Mouse (Mus musculus) hindbrain, embryonic 12.5 days (tissue): ENCODE data around the gene Cdhr1. TPM values are rescaled to one million over a fixed set of nuclear protein-coding genes. Genes with fewer than 3 reads are reported as not detected.

Source experiments
- ATAC-seq: fragments of 200-750 bp; cut with Nextera tagmentation; 2 replicates; pipeline ENCODE4 v1.8.0; 2017; ENCODE audit warnings: moderate TSS enrichment; ENCODE audit not compliant: low FRiP score
- H3K27ac ChIP-seq: fragments of 300-500 bp; sonication (generic); 2 replicates; pipeline ENCODE4 v1.5.1; 2016; ENCODE audit warnings: mild to moderate bottlenecking
- H3K27me3 ChIP-seq: fragments of 300-500 bp; sonication (generic); 2 replicates; pipeline ENCODE4 v1.6.1; 2016; ENCODE audit warnings: mild to moderate bottlenecking
- H3K36me3 ChIP-seq: fragments of 300-500 bp; sonication (generic); 2 replicates; pipeline ENCODE4 v1.6.1; 2016; ENCODE audit warnings: mild to moderate bottlenecking
- H3K4me1 ChIP-seq: fragments of 300-500 bp; sonication (generic); 2 replicates; pipeline ENCODE4 v1.6.1; 2016
- H3K4me2 ChIP-seq: fragments of 300-500 bp; sonication (generic); replicated peaks from 2 replicates; pipeline ENCODE4 v1.6.1; 2016; ENCODE audit warnings: mild to moderate bottlenecking
- H3K4me3 ChIP-seq: fragments of 300-500 bp; sonication (generic); 2 replicates; pipeline ENCODE4 v1.5.1; 2016; ENCODE audit warnings: mild to moderate bottlenecking
- H3K9ac ChIP-seq: fragments of 300-500 bp; sonication (generic); 2 replicates; pipeline ENCODE4 v1.6.1; 2016; ENCODE audit warnings: mild to moderate bottlenecking, moderate library complexity
- H3K9me3 ChIP-seq: fragments of 300-500 bp; sonication (generic); replicated peaks from 2 replicates; pipeline ENCODE4 v1.6.1; 2016; ENCODE audit warnings: mild to moderate bottlenecking
- WGBS: fragments of 180-500 bp; shearing (Covaris S2); methylation state at CpG from one replicate; pipeline ENCODE4 v1.1.7; 2016; 5-methylcytosine and 5-hydroxymethylcytosine counted together
- polyA plus RNA-seq: library from polyadenylated mRNA; unstranded; fragments of >200 nt; fragmentation: Nextera tagmentation; extraction: Ambion mirVana; gene quantifications from 2 replicates; pipeline ENCODE4 v1.2.1, GENCODE M21; 2016

Cdhr1 gene
- polyA plus RNA-seq, 1 experiment from 2014 or later = 1.8 TPM

DNA sequence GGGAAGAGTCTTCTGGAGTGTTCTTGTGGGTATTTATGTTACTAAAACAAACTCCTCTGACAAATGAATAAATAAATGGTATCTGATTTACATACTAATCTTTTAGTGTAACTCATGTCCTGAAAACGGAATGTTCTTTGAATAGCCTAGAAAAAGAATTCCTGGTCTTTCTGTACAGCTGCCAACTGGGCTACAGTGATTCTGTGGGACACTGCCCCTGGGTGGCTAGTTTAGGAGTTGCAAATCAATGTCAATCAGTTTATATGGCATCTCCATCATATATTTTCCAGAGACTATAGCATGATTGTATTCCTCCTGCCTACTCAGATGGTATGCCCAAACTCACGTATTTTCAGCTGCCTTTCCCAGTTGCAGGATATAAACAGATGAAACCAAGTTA, 33.3 kb downstream of the Cdhr1 start:
- Histone ChIP-seq H3K4me2 (no peak overlapping the region), H3K4me1 (no peaks in the 10 kb centered on the region), H3K27me3 (no peaks in the 10 kb centered on the region), H3K9ac (no peak overlapping the region), H3K36me3 (no peaks in the 10 kb centered on the region), H3K9me3 (no peaks in the 10 kb centered on the region), H3K27ac (no peak overlapping the region), H3K4me3 (no peak overlapping the region)
- 58% methylated on average over 2 of the region's 2 CpGs for WGBS
- ATAC-seq = no peak

DNA sequence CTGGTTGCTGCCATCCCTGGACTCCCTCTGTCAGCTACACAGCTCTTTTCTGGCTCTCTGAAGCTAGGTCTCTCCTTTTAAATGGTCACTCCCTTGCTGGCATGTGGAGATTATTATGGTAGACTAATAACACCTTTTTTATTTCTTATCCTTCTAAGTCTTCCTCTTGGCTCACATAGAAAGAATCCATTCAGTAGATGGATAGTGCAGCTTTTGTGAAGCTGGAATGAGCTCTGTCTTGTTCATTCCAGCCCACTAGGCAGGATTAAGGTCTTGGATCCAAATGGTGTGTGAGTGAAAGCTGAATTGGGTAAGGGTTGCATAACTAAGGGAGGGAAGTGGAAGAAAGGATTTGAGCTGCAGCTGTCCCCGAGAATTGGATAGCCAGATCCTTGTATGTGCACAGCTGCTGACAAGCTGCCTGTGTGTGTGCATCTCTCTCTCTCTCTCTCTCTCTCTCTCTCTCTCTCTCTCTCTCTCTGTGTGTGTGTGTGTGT, 49.2 kb downstream of the Cdhr1 start, which contains the start of gene Rgr:
Gene Rgr (minus strand): TSS at position 51 of the 497 bp plus-strand sequence.
- ATAC-seq = no peak
- Histone ChIP-seq H3K27ac (no peak within 1 kb of the TSS), H3K4me1 (no peaks in the 10 kb centered on the region), H3K9ac (no peak within 1 kb of the TSS), H3K27me3 (no peaks in the 10 kb centered on the region), H3K36me3 (no peaks in the 10 kb centered on the region), H3K4me3 (no peak within 1 kb of the TSS), H3K4me2 (no peak within 1 kb of the TSS), H3K9me3 (no peaks in the 10 kb centered on the region)
- WGBS = 69% methylated on average over 1 of the region's 1 CpGs

GRCm38 (mm10) chr14:37034432-37034831, 63.7 kb downstream of the Cdhr1 start:
- Histone ChIP-seq H3K36me3 (no peaks in the 10 kb centered on the region), H3K27ac (no peak overlapping the region), H3K9me3 (no peaks in the 10 kb centered on the region), H3K4me3 (no peak overlapping the region), H3K27me3 (no peaks in the 10 kb centered on the region), H3K9ac (no peak overlapping the region), H3K4me1 (no peaks in the 10 kb centered on the region), H3K4me2 (no peak overlapping the region)
- ATAC-seq = no peak
- WGBS = 58% methylated on average over 5 of the region's 5 CpGs

DNA sequence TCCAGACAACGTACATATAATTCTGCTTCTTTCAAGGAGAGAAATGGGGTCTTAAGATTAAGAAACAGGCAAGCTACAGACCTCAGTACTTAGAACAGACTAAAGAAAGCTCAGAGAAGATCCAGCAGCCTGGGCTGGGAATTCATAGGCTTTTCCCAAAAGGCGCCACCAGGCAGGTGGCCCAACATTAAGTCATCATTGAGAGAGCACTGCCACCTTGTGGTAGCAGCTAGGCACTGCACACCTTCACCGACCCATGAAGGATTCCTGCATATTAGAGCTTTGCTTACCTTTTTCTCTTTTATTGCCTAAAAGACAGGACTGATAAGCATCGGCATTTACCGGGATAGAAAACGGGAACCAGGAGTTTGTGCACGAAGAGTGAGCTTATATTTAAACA, 64.9 kb downstream of the Cdhr1 start:
- Histone ChIP-seq H3K4me2 (no peak overlapping the region), H3K4me3 (no peak overlapping the region), H3K9ac (no peak overlapping the region), H3K36me3 (no peaks in the 10 kb centered on the region), H3K4me1 (no peaks in the 10 kb centered on the region), H3K27me3 (no peaks in the 10 kb centered on the region), H3K9me3 (no peaks in the 10 kb centered on the region), H3K27ac (no peak overlapping the region)
- 19% methylated on average over 7 of the region's 7 CpGs for WGBS
- ATAC-seq = peak; percentile 64; the same call in 1 of the 2 replicates

GRCm38 (mm10) chr14:37032481-37033104, 65.6 kb downstream of the Cdhr1 start:
- Histone ChIP-seq H3K27me3 (no peaks in the 10 kb centered on the region), H3K4me1 (no peaks in the 10 kb centered on the region), H3K4me2 (no peak overlapping the region), H3K4me3 (no peak overlapping the region), H3K27ac (no peak overlapping the region), H3K36me3 (no peaks in the 10 kb centered on the region), H3K9ac (no peak overlapping the region), H3K9me3 (no peaks in the 10 kb centered on the region)
- ATAC-seq = peak; percentile 23
- WGBS = 73% methylated on average over 11 of the region's 11 CpGs

DNA sequence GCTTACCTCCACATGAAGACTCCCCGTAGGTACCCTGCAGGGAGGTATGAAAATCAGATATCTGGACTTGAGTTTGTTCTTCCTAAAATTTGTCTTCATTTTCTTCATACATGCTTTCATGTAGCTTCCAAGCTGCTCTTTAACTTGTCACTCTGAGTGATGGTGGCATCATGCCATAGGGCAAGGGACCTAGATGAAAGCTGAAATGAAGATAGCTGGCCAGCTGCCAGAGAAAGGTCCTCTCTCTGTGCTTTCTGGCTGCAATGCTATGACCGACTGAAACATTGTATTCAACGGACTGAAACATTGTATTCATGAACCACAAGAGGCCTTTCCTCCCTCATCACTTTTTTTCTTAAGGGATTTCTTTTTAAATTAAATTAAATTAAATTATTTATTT, 69.6 kb downstream of the Cdhr1 start:
- no peaks in the 10 kb centered on the region for H3K4me1 ChIP-seq
- WGBS = 90% methylated on average over 3 of the region's 3 CpGs
- no peaks in the 10 kb centered on the region for H3K36me3 ChIP-seq
- ATAC-seq = no peak
- no peaks in the 10 kb centered on the region for H3K27me3 ChIP-seq
- no peak overlapping the region for H3K4me3 ChIP-seq
- no peaks in the 10 kb centered on the region for H3K9me3 ChIP-seq
- no peak overlapping the region for H3K27ac ChIP-seq
- H3K9ac ChIP-seq = no peak overlapping the region
- no peak overlapping the region for H3K4me2 ChIP-seq

GRCm38 (mm10) chr14:37027951-37028350, 70.2 kb downstream of the Cdhr1 start:
- Histone ChIP-seq H3K9ac (no peak overlapping the region), H3K36me3 (no peaks in the 10 kb centered on the region), H3K4me3 (no peak overlapping the region), H3K9me3 (no peaks in the 10 kb centered on the region), H3K4me2 (no peak overlapping the region), H3K27me3 (no peaks in the 10 kb centered on the region), H3K27ac (no peak overlapping the region), H3K4me1 (no peaks in the 10 kb centered on the region)
- ATAC-seq = no peak
- WGBS = 97% methylated on average over 3 of the region's 3 CpGs

Other genes starting within 250 kb of the Cdhr1 start
- gene Ccser2, start 129.6 kb downstream of the Cdhr1 start, polyA plus RNA-seq = 58.0 and 59.4 TPM in 2 replicates
- gene Rgr, start 49.4 kb downstream of the Cdhr1 start, polyA plus RNA-seq = not detected in 2 replicates
- gene Lrit1, start 43.5 kb downstream of the Cdhr1 start, polyA plus RNA-seq = not detected in 2 replicates
- gene Lrit2, start 30.4 kb downstream of the Cdhr1 start, polyA plus RNA-seq = not detected in 2 replicates
- gene 2610528A11Rik, start 15.7 kb upstream of the Cdhr1 start, polyA plus RNA-seq = not detected in 2 replicates
- gene Ghitm, start 36.9 kb upstream of the Cdhr1 start, polyA plus RNA-seq = 185 and 190 TPM in 2 replicates